Mouse (Mus musculus): ENCODE measurements around the gene Slc25a26.

DNA sequence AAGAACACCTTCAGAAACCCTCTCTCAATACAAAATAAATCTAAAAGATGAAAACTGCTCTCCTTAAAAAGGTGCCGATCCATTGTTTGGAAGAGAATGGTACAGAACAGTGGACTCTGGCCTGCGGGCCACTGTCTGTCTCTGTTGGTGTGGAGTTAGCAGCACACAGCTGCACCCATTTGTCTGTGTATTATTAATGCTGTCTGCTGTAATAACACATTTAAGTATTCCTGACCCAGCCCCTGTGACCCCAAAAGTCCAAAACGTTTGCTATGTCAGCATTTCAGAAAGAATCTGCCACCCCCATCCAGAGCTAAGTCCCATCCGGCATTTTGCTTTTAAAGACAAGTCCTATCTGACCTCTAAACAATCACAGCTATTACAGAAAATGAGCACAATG lies 115.8 kb downstream of the Slc25a26 start:
- TF ChIP-seq CTCF (IDR thresholded peaks at IDR 0.05; ENCODE audit: low read depth, low read length) (no peak), POLR2A (IDR thresholded peaks at IDR 0.05; ENCODE audit: borderline replicate concordance, low read depth, low read length) (no peak)
